Mouse (Mus musculus) liver, embryonic 14.5 days (tissue): ENCODE results near the gene Ppp2r5e.

Experiments
- CTCF ChIP-seq: IDR thresholded peaks from 2 replicates; pipeline ENCODE4 v1.5.1; 2016; ENCODE audit warnings: antibody characterized with exemption, low read depth, control low read depth
- EP300 ChIP-seq: IDR thresholded peaks from 2 replicates; pipeline ENCODE4 v1.6.1; 2016; ENCODE audit warnings: antibody characterized with exemption, low read depth

GRCm38 (mm10) chr12:75494643-75495042, 101.4 kb downstream of the Ppp2r5e start:
- TF ChIP-seq CTCF (no peak), EP300 (no peak)
